Mouse (Mus musculus) intestine, postnatal 0 days (tissue): ENCODE results near the gene Klrb1a. TPM values are rescaled to one million over a fixed set of nuclear protein-coding genes. Genes with fewer than 3 reads are reported as not detected.
A peak's percentile ranks its signal among the peaks of the same experiment; 100 is the strongest.
"Not testable (repeated sequence)": the region's sequence is repeated elsewhere in the genome, so short reads cannot be mapped to it uniquely, and the experiment has no call there.

Experiments used
- ATAC-seq: fragments of 200-750 bp; cut with Nextera tagmentation; 2 replicates; pipeline ENCODE4 v1.8.0; 2017; ENCODE audit warnings: mild to moderate bottlenecking, moderate TSS enrichment, moderate library complexity
- H3K27ac ChIP-seq: fragments of 300-500 bp; sonication (generic); 2 replicates; pipeline ENCODE4 v1.5.1; 2014; ENCODE audit warnings: mild to moderate bottlenecking, low read depth, low read length, moderate library complexity
- H3K27me3 ChIP-seq: fragments of 300-500 bp; sonication (generic); replicated peaks from 2 replicates; pipeline ENCODE4 v1.6.1; 2014; ENCODE audit warnings: low read length, mixed read lengths; ENCODE audit not compliant: control insufficient read depth, insufficient read depth
- H3K36me3 ChIP-seq: fragments of 300-500 bp; sonication (generic); 2 replicates; pipeline ENCODE4 v1.6.1; 2014; ENCODE audit warnings: mild to moderate bottlenecking, moderate library complexity; ENCODE audit not compliant: control insufficient read depth, insufficient read depth
- H3K4me1 ChIP-seq: fragments of 300-500 bp; sonication (generic); replicated peaks from 2 replicates; pipeline ENCODE4 v1.6.1; 2014; ENCODE audit warnings: antibody characterized with exemption, low read length, mixed read lengths; ENCODE audit not compliant: control insufficient read depth, insufficient read depth
- H3K4me2 ChIP-seq: fragments of 300-500 bp; sonication (generic); replicated peaks from 2 replicates; pipeline ENCODE4 v1.6.1; 2014; ENCODE audit warnings: low read depth, mild to moderate bottlenecking, moderate library complexity
- H3K4me3 ChIP-seq: fragments of 300-500 bp; sonication (generic); 2 replicates; pipeline ENCODE4 v1.5.1; 2014; ENCODE audit warnings: low read depth, low read length
- H3K9ac ChIP-seq: fragments of 300-500 bp; sonication (generic); 2 replicates; pipeline ENCODE4 v1.6.1; 2014; ENCODE audit warnings: mild to moderate bottlenecking, low read depth, low read length
- H3K9me3 ChIP-seq: fragments of 300-500 bp; sonication (generic); 2 replicates; pipeline ENCODE4 v1.6.1; 2016; ENCODE audit warnings: mixed run types; ENCODE audit not compliant: control insufficient read depth
- CTCF ChIP-seq: sonication (generic); IDR thresholded peaks from 2 replicates; pipeline ENCODE4 v1.5.1; 2016; ENCODE audit warnings: low read depth, mild to moderate bottlenecking, control low read depth, antibody characterized with exemption, moderate library complexity
- WGBS: fragments of 180-500 bp; shearing (Covaris S2); extraction: QIAGEN DNeasy Blood & Tissue Kit; methylation state at CpG from one replicate; pipeline ENCODE4 v1.1.7; 2014; 5-methylcytosine and 5-hydroxymethylcytosine counted together
- polyA plus RNA-seq: library from polyadenylated mRNA; unstranded; fragments of >200 nt; fragmentation: Nextera tagmentation; extraction: Ambion mirVana; gene quantifications from 2 replicates; pipeline ENCODE4 v1.2.1, GENCODE M21; 2015

Klrb1a gene
- not detected in 2 replicates for polyA plus RNA-seq

GRCm38 (mm10) chr6:128623433-128623832 is at the start of gene Klrb1a:
Gene Klrb1a (minus strand): TSS chr6:128623533.
- H3K27ac ChIP-seq, result not testable (repeated sequence)

GRCm38 (mm10) chr6:128669936-128670335 is 46.6 kb upstream of the Klrb1a start:
- Histone ChIP-seq H3K9me3 (no peaks in the 10 kb centered on the region), H3K4me1 (no peaks in the 10 kb centered on the region), H3K36me3 (peaks cover 11% of the 10 kb centered on the region; the same call in 1 of the 2 replicates), H3K4me2 (no peak overlapping the region), H3K27ac (no peak overlapping the region), H3K9ac (no peak overlapping the region), H3K27me3 (no peaks in the 10 kb centered on the region), H3K4me3 (no peak overlapping the region)
- TF ChIP-seq CTCF, result no peak
- no peak for ATAC-seq
- WGBS, result 48% methylated on average over 4 of the region's 4 CpGs

More at GRCm38 (mm10) chr6:128623433-128623832, at the start of gene Klrb1a:
- not testable (repeated sequence) for ATAC-seq, H3K4me1 ChIP-seq, H3K27me3 ChIP-seq, H3K9ac ChIP-seq, H3K9me3 ChIP-seq, H3K4me3 ChIP-seq, H3K36me3 ChIP-seq, H3K4me2 ChIP-seq
- WGBS, result 98% methylated on average over 5 of the region's 5 CpGs

DNA sequence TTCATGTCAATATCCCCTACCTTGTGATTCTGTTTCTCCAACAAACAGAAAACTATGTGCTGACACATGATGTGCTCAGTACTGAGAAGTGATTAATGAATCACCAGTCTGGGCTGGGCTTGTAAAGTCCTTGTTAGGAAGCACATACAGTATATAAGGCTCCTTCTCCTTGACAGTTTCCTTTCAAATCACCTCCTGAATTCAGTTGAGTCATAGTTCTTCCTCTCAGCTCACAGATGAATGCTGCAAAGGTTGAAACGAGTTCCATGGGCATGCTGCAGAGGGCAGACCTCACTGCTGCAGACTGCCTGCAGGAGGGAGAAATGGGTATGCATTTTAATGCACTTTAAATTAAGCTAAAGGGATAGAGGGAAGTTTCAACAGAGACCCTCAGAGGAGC is 38.9 kb upstream of the Klrb1a start, which contains the start of gene Clec2h:
Gene Clec2h (plus strand): TSS at position 180 of the 400 bp plus-strand sequence.
- Histone ChIP-seq H3K27me3 (no peaks in the 10 kb centered on the region), H3K4me3 (peak within 1 kb of the TSS; percentile 34), H3K36me3 (no peaks in the 10 kb centered on the region), H3K4me2 (peak within 1 kb of the TSS; percentile 57), H3K4me1 (0 out of 2 replicates have a peak, but pooled peaks cover 4% of the 10 kb centered on the region), H3K9ac (peak within 1 kb of the TSS; percentile 46), H3K27ac (peak within 1 kb of the TSS; percentile 91), H3K9me3 (no peaks in the 10 kb centered on the region)
- WGBS, result 9% methylated on average over 1 of the region's 1 CpGs
- ATAC-seq, result peak; percentile 90
- peak; percentile 73 for TF ChIP-seq CTCF

GRCm38 (mm10) chr6:128661249-128661648 is 37.9 kb upstream of the Klrb1a start:
- Histone ChIP-seq H3K9me3 (no peaks in the 10 kb centered on the region), H3K27me3 (no peaks in the 10 kb centered on the region), H3K4me1 (0 out of 2 replicates have a peak, but pooled peaks cover 4% of the 10 kb centered on the region), H3K9ac (no peak overlapping the region), H3K4me2 (no peak overlapping the region), H3K4me3 (no peak overlapping the region), H3K36me3 (no peaks in the 10 kb centered on the region), H3K27ac (peak overlapping the region; percentile 91)
- ATAC-seq, result peak; percentile 86
- TF ChIP-seq CTCF, result no peak
- 58% methylated on average over 1 of the region's 1 CpGs for WGBS

GRCm38 (mm10) chr6:128652938-128653337 is 29.6 kb upstream of the Klrb1a start:
- Histone ChIP-seq H3K4me1 (peaks cover 9% of the 10 kb centered on the region; the same call in 1 of the 2 replicates), H3K36me3 (no peaks in the 10 kb centered on the region), H3K27me3 (no peaks in the 10 kb centered on the region), H3K9me3 (no peaks in the 10 kb centered on the region), H3K9ac (no peak overlapping the region), H3K27ac (0 out of 2 replicates have a peak overlapping the region, but pooled peaks have one; percentile 7), H3K4me3 (no peak overlapping the region), H3K4me2 (0 out of 2 replicates have a peak overlapping the region, but pooled peaks have one; percentile 18)
- 92% methylated on average over 1 of the region's 1 CpGs for WGBS
- ATAC-seq, result no peak
- TF ChIP-seq CTCF, result no peak

GRCm38 (mm10) chr6:128650827-128651226 is 27.5 kb upstream of the Klrb1a start:
- H3K27me3 ChIP-seq, H3K9me3 ChIP-seq, H3K4me2 ChIP-seq, H3K4me1 ChIP-seq, ATAC-seq, H3K36me3 ChIP-seq, H3K4me3 ChIP-seq, H3K9ac ChIP-seq: not testable (repeated sequence)
- 74% methylated on average over 4 of the region's 7 CpGs for WGBS
- peak overlapping the region; percentile 57; the same call in 1 of the 2 replicates for H3K27ac ChIP-seq
